Mouse (Mus musculus) adrenal gland, postnatal 10 days (tissue): ENCODE measurements around the gene Sorl1. TPM values are rescaled to one million over a fixed set of nuclear protein-coding genes. Genes with fewer than 3 reads are reported as not detected.

Source experiments
- DNase-seq: peaks from one replicate; pipeline ENCODE4 v3.0.0; 2021; ENCODE audit warnings: mixed read lengths
- total RNA-seq, 2 experiments: library from RNA; stranded (reverse); gene quantifications; 2 replicates each; pipeline ENCODE4 v1.2.3; 2021

The Sorl1 gene
- total RNA-seq, 2 experiments from 2014 or later = 10.4 to 17.5 TPM

GRCm38 (mm10) chr9:41918155-41918554 lies 205.9 kb downstream of the Sorl1 start:
- DNase-seq = no peak

GRCm38 (mm10) chr9:41915571-41915970 lies 208.5 kb downstream of the Sorl1 start:
- DNase-seq = no peak

Other genes with a start within 250 kb of the Sorl1 start
- 10 to 100 TPM; 33.9 to 44.8 TPM for gene Sc5d, start 140.0 kb upstream of the Sorl1 start, total RNA-seq